Mouse (Mus musculus): ENCODE measurements around the gene Zbtb7a. TPM values are rescaled to one million over a fixed set of nuclear protein-coding genes. Genes with fewer than 3 reads are reported as not detected.
"Not testable (repeated sequence)": the region's sequence is repeated elsewhere in the genome, so short reads cannot be mapped to it uniquely, and the experiment has no call there.

The Zbtb7a gene
- polyA plus RNA-seq, 1 experiment: 30.0 TPM

GRCm38 (mm10) chr10:81168521-81169244 lies 33.7 kb downstream of the Zbtb7a start:
- peak; percentile 70 for DNase-seq (ENCODE audit: low spot score)

GRCm38 (mm10) chr10:81169411-81169900 lies 34.4 kb downstream of the Zbtb7a start:
- DNase-seq (ENCODE audit: low spot score): not testable (repeated sequence)

GRCm38 (mm10) chr10:81173132-81173531 lies 38.1 kb downstream of the Zbtb7a start:
- no peak for DNase-seq (ENCODE audit: low spot score)

- DNase-seq (ENCODE audit: low spot score): no peak
These were observed 39.8 kb downstream of the Zbtb7a start for GRCm38 (mm10) chr10:81174617-81175344.

GRCm38 (mm10) chr10:81175345-81175701 lies 40.3 kb downstream of the Zbtb7a start:
- not testable (repeated sequence) for DNase-seq (ENCODE audit: low spot score)

GRCm38 (mm10) chr10:81175936-81176465 lies 41.0 kb downstream of the Zbtb7a start:
- DNase-seq (ENCODE audit: low spot score): no peak

- peak; percentile 100 for DNase-seq (ENCODE audit: low spot score)
These were observed 41.6 kb downstream of the Zbtb7a start, which contains the start of gene Eef2 for GRCm38 (mm10) chr10:81176466-81177271. Gene Eef2, plus strand, starts transcription at chr10:81176631.

GRCm38 (mm10) chr10:81177491-81177925 lies 42.5 kb downstream of the Zbtb7a start:
- no peak for DNase-seq (ENCODE audit: low spot score)

GRCm38 (mm10) chr10:81177958-81178712 lies 43.1 kb downstream of the Zbtb7a start:
- no peak for DNase-seq (ENCODE audit: low spot score)

- no peak for DNase-seq (ENCODE audit: low spot score)
These were observed 43.9 kb downstream of the Zbtb7a start for GRCm38 (mm10) chr10:81178927-81179326.

GRCm38 (mm10) chr10:81179451-81180342 lies 44.7 kb downstream of the Zbtb7a start:
- DNase-seq (ENCODE audit: low spot score): no peak

- DNase-seq (ENCODE audit: low spot score): no peak
These were observed 45.9 kb downstream of the Zbtb7a start for GRCm38 (mm10) chr10:81180946-81181345.

- DNase-seq (ENCODE audit: low spot score): not testable (repeated sequence)
These were observed 46.8 kb downstream of the Zbtb7a start for GRCm38 (mm10) chr10:81181860-81182259.

- peak; percentile 94 for DNase-seq (ENCODE audit: low spot score)
These were observed 47.6 kb downstream of the Zbtb7a start, which contains the start of gene Dapk3 for GRCm38 (mm10) chr10:81182336-81183333. Gene Dapk3, plus strand, starts transcription at chr10:81183005.

GRCm38 (mm10) chr10:81183805-81184204 lies 48.8 kb downstream of the Zbtb7a start, which contains the start of gene 4930442H23Rik:
Gene 4930442H23Rik, minus strand, starts transcription at chr10:81183849.
- no peak for DNase-seq (ENCODE audit: low spot score)

- no peak for DNase-seq (ENCODE audit: low spot score)
These were observed 49.7 kb downstream of the Zbtb7a start for GRCm38 (mm10) chr10:81184765-81185164.

- DNase-seq (ENCODE audit: low spot score): no peak
These were observed 52.1 kb downstream of the Zbtb7a start for GRCm38 (mm10) chr10:81187161-81187560.

GRCm38 (mm10) chr10:81189821-81190220 lies 54.8 kb downstream of the Zbtb7a start:
- DNase-seq (ENCODE audit: low spot score): no peak

All from urinary bladder, adult 2 months (tissue).